Mouse (Mus musculus): ENCODE results near the gene Sema4a. TPM values are rescaled to one million over a fixed set of nuclear protein-coding genes. Genes with fewer than 3 reads are reported as not detected.

Sema4a gene
- polyA plus RNA-seq, 1 experiment: 57.6 TPM

- TF ChIP-seq CTCF (IDR thresholded peaks at IDR 0.05; ENCODE audit: borderline replicate concordance, extremely low read depth, insufficient read depth, insufficient read length) (peak; percentile 66; the same call in 1 of the 2 replicates), POLR2A (IDR thresholded peaks at IDR 0.05; ENCODE audit: borderline replicate concordance, extremely low read depth, insufficient read depth, insufficient read length, poor library complexity, severe bottlenecking) (no peak)
- peak; percentile 58 for DNase-seq (ENCODE audit: low read depth)
These were observed 20.2 kb downstream of the Sema4a start for GRCm38 (mm10) chr3:88440500-88441381.

DNA sequence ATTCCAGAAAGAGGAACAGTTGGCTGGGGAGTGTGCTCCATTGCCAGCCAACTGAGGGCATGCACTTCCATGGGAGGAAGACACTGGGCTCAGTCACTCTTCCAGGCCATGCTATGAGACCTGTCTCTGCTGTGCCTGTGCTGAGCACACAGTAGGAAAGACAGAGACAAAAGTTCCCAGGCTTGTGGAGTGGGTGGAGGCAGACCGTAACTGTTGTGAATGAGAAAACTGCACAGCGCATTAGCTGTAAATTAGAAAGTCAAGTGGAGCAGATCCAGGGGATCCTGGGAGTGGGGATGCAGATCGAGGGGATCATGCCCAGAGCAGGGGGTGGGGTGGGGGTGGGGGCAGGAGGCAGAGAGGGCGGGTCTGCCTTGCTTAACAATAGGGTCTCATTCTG is 21.4 kb downstream of the Sema4a start:
- no peak for DNase-seq (ENCODE audit: low read depth)
- TF ChIP-seq CTCF (IDR thresholded peaks at IDR 0.05; ENCODE audit: borderline replicate concordance, extremely low read depth, insufficient read depth, insufficient read length) (no peak), POLR2A (IDR thresholded peaks at IDR 0.05; ENCODE audit: borderline replicate concordance, extremely low read depth, insufficient read depth, insufficient read length, poor library complexity, severe bottlenecking) (no peak)

- DNase-seq (ENCODE audit: low read depth): no peak
- TF ChIP-seq CTCF (IDR thresholded peaks at IDR 0.05; ENCODE audit: borderline replicate concordance, extremely low read depth, insufficient read depth, insufficient read length) (no peak), POLR2A (IDR thresholded peaks at IDR 0.05; ENCODE audit: borderline replicate concordance, extremely low read depth, insufficient read depth, insufficient read length, poor library complexity, severe bottlenecking) (no peak)
These were observed 23.5 kb downstream of the Sema4a start for GRCm38 (mm10) chr3:88437454-88437853.

DNA sequence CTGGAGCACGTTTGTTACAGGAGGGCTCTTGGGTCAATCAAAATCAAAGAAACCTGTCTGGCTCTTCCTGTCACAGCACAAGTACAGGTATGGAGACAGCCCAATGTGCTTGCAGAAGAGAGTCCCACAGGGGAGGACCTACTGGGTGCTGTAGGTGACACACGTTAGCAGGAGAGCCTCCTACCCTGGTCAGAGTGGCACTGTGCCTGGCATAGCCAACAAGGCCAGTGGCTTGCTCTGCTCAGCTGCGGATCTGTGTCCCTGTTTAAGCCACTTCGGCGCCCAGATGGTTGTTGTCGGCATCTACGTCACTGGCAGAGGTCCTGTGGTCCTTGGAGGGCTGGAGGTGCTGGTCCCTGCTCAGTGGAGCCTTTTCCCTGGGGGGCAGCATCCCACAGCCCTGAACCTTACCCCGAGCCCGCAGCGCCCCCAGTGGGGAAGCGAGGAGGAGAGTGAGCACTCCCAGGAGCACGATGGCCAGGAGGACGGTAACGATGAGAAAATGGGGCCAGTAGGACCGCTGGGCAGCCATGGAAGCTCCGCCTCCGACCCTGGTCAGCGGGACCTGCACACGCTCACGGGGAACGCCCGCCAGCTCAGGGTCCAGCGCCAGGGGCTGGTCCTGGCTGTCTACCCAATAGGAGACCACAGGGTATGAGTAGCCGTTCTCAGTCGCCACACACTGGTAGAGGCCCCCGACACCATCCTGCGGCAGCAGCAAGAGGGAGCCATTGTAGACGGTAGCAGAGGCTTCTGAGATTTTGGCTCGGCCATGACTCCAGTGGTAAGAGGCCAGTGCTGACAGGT is 24.4 kb downstream of the Sema4a start:
- peak; percentile 79 for DNase-seq (ENCODE audit: low read depth)
- TF ChIP-seq CTCF (IDR thresholded peaks at IDR 0.05; ENCODE audit: borderline replicate concordance, extremely low read depth, insufficient read depth, insufficient read length) (peak; percentile 59), POLR2A (IDR thresholded peaks at IDR 0.05; ENCODE audit: borderline replicate concordance, extremely low read depth, insufficient read depth, insufficient read length, poor library complexity, severe bottlenecking) (no peak)

DNA sequence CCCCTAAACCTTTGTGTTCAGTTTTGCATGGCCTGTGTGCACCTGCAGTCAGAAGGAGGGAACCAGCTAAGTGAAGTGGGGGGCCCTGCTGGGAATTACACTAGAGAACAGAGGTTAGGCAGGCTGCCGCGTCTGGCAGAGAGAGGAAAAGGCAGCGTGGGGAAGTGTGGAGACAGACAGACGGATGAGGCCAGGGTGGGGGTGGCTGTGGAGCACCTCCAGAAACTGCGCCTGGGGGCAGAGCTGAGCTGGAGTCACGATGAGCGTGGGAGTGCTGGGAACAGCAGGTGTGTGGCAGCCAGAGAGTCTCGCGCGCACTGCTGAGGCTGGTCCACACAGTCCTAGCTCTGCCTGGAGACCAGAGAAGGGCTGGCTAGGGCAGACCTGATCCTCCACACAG is 25.5 kb downstream of the Sema4a start:
- DNase-seq (ENCODE audit: low read depth): no peak
- TF ChIP-seq CTCF (IDR thresholded peaks at IDR 0.05; ENCODE audit: borderline replicate concordance, extremely low read depth, insufficient read depth, insufficient read length) (no peak), POLR2A (IDR thresholded peaks at IDR 0.05; ENCODE audit: borderline replicate concordance, extremely low read depth, insufficient read depth, insufficient read length, poor library complexity, severe bottlenecking) (no peak)

DNA sequence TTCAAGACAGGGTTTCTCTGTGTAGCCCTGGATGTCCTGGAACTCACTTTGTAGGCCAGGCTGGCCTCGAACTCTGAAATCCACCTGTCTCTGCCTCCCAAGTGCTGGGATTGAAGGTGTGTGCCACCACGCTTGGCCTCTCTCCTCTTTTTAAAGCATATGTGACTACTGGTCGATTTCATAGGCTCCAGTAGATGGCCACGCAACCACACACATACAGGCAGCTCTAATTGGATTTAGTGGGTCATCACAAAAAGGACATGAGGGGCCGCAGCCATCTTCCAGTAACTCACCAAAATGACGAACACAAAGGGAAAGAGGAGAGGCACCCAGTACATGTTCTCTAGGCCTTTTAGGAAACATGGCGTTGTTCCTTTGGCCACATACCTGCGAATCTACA is 32.3 kb downstream of the Sema4a start:
- peak; percentile 37 for DNase-seq (ENCODE audit: low read depth)

GRCm38 (mm10) chr3:88427342-88427905 is 33.6 kb downstream of the Sema4a start:
- no peak for DNase-seq (ENCODE audit: low read depth)
- TF ChIP-seq CTCF (IDR thresholded peaks at IDR 0.05; ENCODE audit: borderline replicate concordance, extremely low read depth, insufficient read depth, insufficient read length) (no peak), POLR2A (IDR thresholded peaks at IDR 0.05; ENCODE audit: borderline replicate concordance, extremely low read depth, insufficient read depth, insufficient read length, poor library complexity, severe bottlenecking) (no peak)

DNA sequence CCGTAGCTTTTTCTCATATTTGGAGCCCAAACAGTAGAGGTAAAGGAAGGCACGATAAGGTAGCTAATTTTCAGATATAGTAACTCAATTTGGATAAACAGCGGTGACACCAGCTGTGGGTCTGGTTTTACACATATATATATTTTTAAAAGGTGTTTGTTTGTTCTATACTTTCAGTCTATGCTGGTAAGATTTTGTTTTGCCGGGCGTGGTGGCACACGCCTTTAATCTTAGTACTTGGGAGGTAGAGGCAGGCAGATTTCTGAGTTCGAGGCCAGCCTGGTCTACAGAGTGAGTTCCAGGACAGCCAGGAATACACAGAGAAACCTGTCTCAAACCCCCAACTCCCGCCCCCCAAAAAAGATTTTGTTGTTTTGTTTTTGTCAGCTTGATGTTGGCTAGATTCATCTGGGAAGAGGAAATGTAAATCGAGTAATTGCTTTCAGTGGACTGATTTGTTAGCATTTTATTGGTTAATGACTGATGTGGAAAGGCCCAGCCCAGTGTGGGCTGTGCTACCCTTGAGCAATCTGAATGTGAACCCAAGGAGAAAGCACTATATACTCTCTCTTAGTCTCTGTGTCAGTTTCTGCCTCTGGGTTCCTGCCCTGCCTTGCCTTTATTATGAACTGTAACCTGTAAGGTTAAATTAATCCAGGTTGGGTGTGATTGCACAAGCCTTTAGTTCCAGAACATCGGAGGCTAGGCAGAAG is 35.1 kb downstream of the Sema4a start:
- TF ChIP-seq CTCF (IDR thresholded peaks at IDR 0.05; ENCODE audit: borderline replicate concordance, extremely low read depth, insufficient read depth, insufficient read length) (no peak), POLR2A (IDR thresholded peaks at IDR 0.05; ENCODE audit: borderline replicate concordance, extremely low read depth, insufficient read depth, insufficient read length, poor library complexity, severe bottlenecking) (no peak)

DNA sequence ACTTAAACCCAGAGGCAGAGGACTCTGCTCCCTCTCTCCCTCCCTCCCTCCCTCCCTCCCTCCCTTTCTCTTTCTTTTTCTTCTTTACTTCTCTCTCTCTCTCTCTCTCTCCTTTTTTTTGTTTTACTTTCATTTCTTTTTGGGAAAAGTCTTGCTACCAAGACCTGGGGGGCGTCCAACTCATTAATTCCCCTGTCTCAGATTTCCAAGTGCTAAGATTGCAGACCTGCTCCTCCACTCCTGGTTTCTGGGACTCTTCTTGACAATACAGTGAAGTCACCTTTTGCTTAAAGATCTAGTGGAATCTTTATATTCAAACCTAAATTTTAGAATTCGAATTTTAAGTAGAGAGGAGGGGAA is 35.7 kb downstream of the Sema4a start:
- TF ChIP-seq CTCF (IDR thresholded peaks at IDR 0.05; ENCODE audit: borderline replicate concordance, extremely low read depth, insufficient read depth, insufficient read length) (no peak), POLR2A (IDR thresholded peaks at IDR 0.05; ENCODE audit: borderline replicate concordance, extremely low read depth, insufficient read depth, insufficient read length, poor library complexity, severe bottlenecking) (no peak)
- DNase-seq (ENCODE audit: low read depth): no peak

More for the DNA sequence above, 35.1 kb downstream of the Sema4a start:
- no peak for DNase-seq (ENCODE audit: low read depth)

DNA sequence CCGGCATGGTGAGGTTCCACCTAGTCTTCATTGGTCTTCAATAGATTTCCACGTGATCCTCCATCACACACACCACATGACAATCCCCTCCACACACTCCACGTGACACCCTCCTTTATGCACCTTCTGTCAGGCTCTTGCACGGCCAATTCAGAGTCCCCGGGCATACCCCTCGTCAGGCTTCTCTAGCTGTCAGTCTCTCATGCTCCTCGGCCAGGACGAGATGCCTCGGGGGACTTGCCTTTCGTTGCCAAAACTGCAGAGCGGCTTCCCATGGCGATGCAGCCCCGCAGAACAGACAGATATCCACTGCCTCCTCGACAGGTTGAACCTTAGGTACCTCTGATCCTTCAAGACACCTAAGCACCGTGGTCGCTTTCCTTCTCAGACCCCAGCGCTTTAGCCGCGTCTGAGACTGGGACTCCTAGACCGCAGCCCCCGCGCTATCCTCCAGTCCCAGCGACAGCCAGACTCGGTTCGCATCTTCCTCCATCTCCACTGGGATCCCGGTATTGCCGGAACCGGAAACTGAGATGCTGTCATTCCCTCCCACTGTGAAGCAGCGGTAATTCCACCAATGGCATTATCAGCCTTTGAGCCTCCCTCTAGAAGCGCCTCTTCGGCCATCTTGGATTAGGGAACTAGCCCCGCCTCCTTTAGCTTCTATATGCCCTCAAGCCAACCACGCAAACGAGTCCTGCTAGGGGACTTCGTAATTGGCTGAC is 36.2 kb downstream of the Sema4a start, which contains the start of gene Slc25a44:
Gene Slc25a44, minus strand, starts transcription at position 535 of the 725 bp plus-strand sequence.
- DNase-seq (ENCODE audit: low read depth): peak; percentile 99
- peak; percentile 63; the same call in 1 of the 2 replicates for TF ChIP-seq POLR2A (IDR thresholded peaks at IDR 0.05; ENCODE audit: borderline replicate concordance, extremely low read depth, insufficient read depth, insufficient read length, poor library complexity, severe bottlenecking)
- no peak for TF ChIP-seq CTCF (IDR thresholded peaks at IDR 0.05; ENCODE audit: borderline replicate concordance, extremely low read depth, insufficient read depth, insufficient read length)
